ENCODE assay signal across 16 mouse cellular contexts in the genomic region with DNA sequence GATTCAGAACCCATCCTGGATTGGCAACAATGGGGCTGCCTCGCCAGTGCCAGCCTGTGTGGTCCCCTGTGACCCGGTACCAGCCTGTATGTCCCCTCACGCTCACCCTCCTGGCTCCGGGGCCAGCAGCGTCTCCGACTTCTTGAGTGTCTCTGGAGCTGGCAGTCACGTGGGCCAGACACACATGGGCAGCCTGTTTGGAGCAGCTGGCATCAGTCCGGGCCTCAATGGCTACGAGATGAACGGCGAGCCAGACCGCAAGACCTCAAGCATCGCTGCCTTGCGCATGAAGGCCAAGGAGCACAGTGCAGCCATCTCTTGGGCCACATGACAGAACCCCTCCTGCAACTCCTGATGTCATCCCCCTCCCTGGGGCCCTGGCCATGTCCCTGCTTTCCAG. TPM values are rescaled to one million over a fixed set of nuclear protein-coding genes. Genes with fewer than 3 reads are reported as not detected.
"Had no signal": no experiment of that assay in that cellular context is flagged by ENCODE, and none has a peak within 500 bp of the region (broad histone marks: within the 10 kb centered on the region; RNA-seq: fewer than 3 reads in every experiment).

No protein-coding gene starts in this region.

- H3K27ac ChIP-seq: kidney, postnatal 0 days; layer of hippocampus, adult 2 months; limb, embryonic 10.5 days; liver, embryonic 15.5 days; midbrain, embryonic 15.5 days; neural tube, embryonic 12.5 days; stomach, postnatal 0 days had no signal

- H3K9ac ChIP-seq: liver, embryonic 15.5 days; midbrain, embryonic 15.5 days; neural tube, embryonic 12.5 days had no signal

- H3K27me3 ChIP-seq: liver, embryonic 15.5 days; midbrain, embryonic 15.5 days had no signal

- H3K4me1 ChIP-seq: liver, embryonic 15.5 days; midbrain, embryonic 15.5 days had no signal

- H3K4me3 ChIP-seq: layer of hippocampus, adult 2 months; limb, embryonic 10.5 days; liver, embryonic 15.5 days; midbrain, embryonic 15.5 days; neural tube, embryonic 12.5 days had no signal

- H3K36me3 ChIP-seq: liver, embryonic 15.5 days; midbrain, embryonic 15.5 days; neural tube, embryonic 12.5 days had no signal

- H3K9me3 ChIP-seq: limb, embryonic 10.5 days; liver, embryonic 15.5 days; midbrain, embryonic 15.5 days; neural tube, embryonic 12.5 days had no signal

- DNase-seq: kidney, postnatal 4 days; lung, adult 2 months; lung, postnatal 36 days; thymus, postnatal 4 days had no signal

- H3K4me2 ChIP-seq: liver, embryonic 11.5 days; liver, embryonic 15.5 days; midbrain, embryonic 15.5 days; neural tube, embryonic 12.5 days had no signal

- ATAC-seq: lung, postnatal 0 days; midbrain, embryonic 15.5 days had no signal

RNA-seq across cellular contexts. Expression of gene Alx4, which starts 35.0 kb away (rescaled TPM):
- total RNA-seq: megakaryocyte progenitor cell, adult 5-6 weeks; monocyte, adult 5-6 weeks; neutrophil, adult 5-6 weeks had no signal
- polyA plus RNA-seq: lung, postnatal 0 days had no signal
